Mouse (Mus musculus): ENCODE data around the gene Mrgpra4.

Mrgpra4 gene

DNA sequence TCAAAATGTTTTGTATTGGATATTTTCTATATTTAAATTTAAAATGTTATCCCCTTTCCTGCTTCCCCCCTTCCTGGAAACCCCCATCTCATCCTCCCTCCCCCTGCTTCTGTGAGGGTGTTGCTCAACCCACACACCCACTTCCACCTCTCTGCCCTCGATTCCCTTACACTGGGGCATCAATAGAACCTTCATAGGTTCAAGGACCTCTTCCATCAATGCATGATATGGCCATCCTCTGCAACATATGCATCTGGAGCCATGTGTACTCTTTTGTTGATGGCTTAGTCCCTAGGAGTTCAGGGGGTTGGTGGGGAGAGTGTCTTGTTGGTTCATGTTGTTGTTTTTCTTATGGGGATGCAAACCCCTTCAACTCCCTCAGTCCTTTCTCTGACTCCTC lies at the start of gene Mrgpra4:
Gene Mrgpra4, minus strand, starts transcription at position 101 of the 400 bp plus-strand sequence.
- no peak for DNase-seq (ENCODE audit: low spot score in 2 of 2)

DNA sequence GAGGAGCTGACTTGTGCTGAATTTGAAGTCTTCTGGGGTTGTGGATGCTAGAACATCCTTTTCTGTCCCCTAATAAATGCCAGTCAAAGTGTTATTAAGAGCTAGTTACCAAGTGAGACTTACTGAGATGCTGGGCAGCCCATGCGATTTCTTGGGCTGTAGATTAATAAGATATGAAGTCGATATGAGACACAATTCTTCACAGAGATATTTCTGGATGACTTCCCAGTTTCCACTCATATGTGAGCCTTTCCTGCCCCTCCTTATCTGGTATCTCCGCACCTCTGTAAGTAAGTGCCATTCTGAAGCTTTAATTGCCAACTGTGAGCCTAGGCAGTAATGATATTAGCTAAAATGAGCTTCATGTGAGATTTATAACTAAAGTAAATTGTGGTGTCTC lies 45.6 kb upstream of the Mrgpra4 start, which contains the start of gene Mrgprx1:
Gene Mrgprx1, minus strand, starts transcription at position 101 of the 400 bp plus-strand sequence.
- no peak for DNase-seq (ENCODE audit: low spot score in 2 of 2)

GRCm38 (mm10) chr7:48017874-48018273 lies 36.0 kb upstream of the Mrgpra4 start:
- no peak for DNase-seq (ENCODE audit: low spot score in 2 of 2)

GRCm38 (mm10) chr7:47995689-47996088 lies 13.8 kb upstream of the Mrgpra4 start:
- DNase-seq (ENCODE audit: low spot score in 2 of 2): no peak

DNA sequence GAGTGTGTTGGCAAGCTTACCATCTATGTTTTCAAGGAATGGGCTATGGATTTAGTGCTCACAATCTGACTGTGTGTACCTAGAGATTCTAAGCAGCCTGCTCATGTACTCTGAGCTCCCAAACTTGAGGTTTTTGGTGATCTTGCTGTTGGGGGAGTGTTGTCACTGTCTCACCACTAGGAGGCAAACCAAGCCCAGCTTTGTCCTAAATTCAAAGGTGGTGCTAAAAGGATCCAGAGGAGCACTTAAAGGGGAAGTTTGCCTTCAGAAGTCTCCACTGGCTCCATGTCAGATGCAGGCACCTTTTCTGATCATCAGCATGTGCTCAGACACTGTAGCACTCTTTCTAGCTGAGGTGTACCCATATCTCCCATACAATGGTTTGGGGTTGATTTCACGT lies 4.9 kb upstream of the Mrgpra4 start:
- DNase-seq (ENCODE audit: low spot score in 2 of 2): no peak

Data from right cerebral cortex, postnatal 36 days (tissue).